Mouse (Mus musculus) left cerebral cortex, adult 2 months (tissue): Measurements from ENCODE around the gene Evi5l. TPM values are rescaled to one million over a fixed set of nuclear protein-coding genes. Genes with fewer than 3 reads are reported as not detected.

Source experiments
- DNase-seq, 2 experiments: peaks; one replicate each; pipeline ENCODE4 v3.0.0; 2021 to 2022; ENCODE audit warnings: low spot score in 2 of 2, mixed read lengths in 1 of 2; ENCODE audit errors: extremely low spot score in 1 of 2
- H3K27ac ChIP-seq: fragments of 200-600 bp; 2 replicates; pipeline ENCODE4 v1.8.1; 2022
- H3K4me3 ChIP-seq: fragments of 200-600 bp; 2 replicates; pipeline ENCODE4 v1.8.1; 2022
- CTCF ChIP-seq: fragments of 200-600 bp; IDR thresholded peaks from 2 replicates; pipeline ENCODE4 v1.8.1; 2022; ENCODE audit warnings: antibody characterized with exemption, mild to moderate bottlenecking, moderate library complexity
- intact Hi-C: fragments of 180-260 bp; cut with DNase I; formaldehyde crosslinking; loops from one replicate; pipeline ENCODE4 v1.15.1; 2025
- total RNA-seq, 2 experiments: library from RNA; stranded (reverse); gene quantifications; 2 replicates each; pipeline ENCODE4 v1.2.3; 2021

Gene Evi5l
- total RNA-seq, 2 experiments from 2014 or later = 107 to 110 TPM

GRCm38 (mm10) chr8:4226323-4226722 lies 60.0 kb downstream of the Evi5l start:
- H3K4me3 ChIP-seq = no peak overlapping the region
- intact Hi-C loops = no loop called here
- no peak overlapping the region for H3K27ac ChIP-seq
- no peak for TF ChIP-seq CTCF
- DNase-seq = no peak

GRCm38 (mm10) chr8:4226739-4227347 lies 60.5 kb downstream of the Evi5l start, which contains the start of gene Lrrc8e:
TSS of gene Lrrc8e (plus strand) at chr8:4226827.
- H3K27ac ChIP-seq = no peak within 1 kb of the TSS
- H3K4me3 ChIP-seq = no peak within 1 kb of the TSS
- intact Hi-C loops = no loop called here
- TF ChIP-seq CTCF = no peak
- no peak for DNase-seq

GRCm38 (mm10) chr8:4227919-4228318 lies 61.6 kb downstream of the Evi5l start:
- no peak for DNase-seq
- intact Hi-C loops = no loop called here
- Histone ChIP-seq H3K4me3 (no peak overlapping the region), H3K27ac (no peak overlapping the region)
- TF ChIP-seq CTCF = no peak

GRCm38 (mm10) chr8:4229784-4230183 lies 63.4 kb downstream of the Evi5l start:
- Histone ChIP-seq H3K27ac (no peak overlapping the region), H3K4me3 (no peak overlapping the region)
- no peak for TF ChIP-seq CTCF
- no peak for DNase-seq
- intact Hi-C loops = no loop called here

- intact Hi-C loops = no loop called here
- no peak for DNase-seq
Measured at GRCm38 (mm10) chr8:4230612-4231351, 64.4 kb downstream of the Evi5l start.

GRCm38 (mm10) chr8:4237814-4238433 lies 71.6 kb downstream of the Evi5l start:
- H3K4me3 ChIP-seq = peak overlapping the region; percentile 96
- TF ChIP-seq CTCF = no peak
- intact Hi-C loops = loop anchor here (2.0 kb wide), 1 partner anchor 15 kb away; the partner anchor contains the start of gene Snapc2
- H3K27ac ChIP-seq = peak overlapping the region; percentile 94
- no peak for DNase-seq

More at GRCm38 (mm10) chr8:4230612-4231351, 64.4 kb downstream of the Evi5l start:
- Histone ChIP-seq H3K27ac (no peak overlapping the region), H3K4me3 (no peak overlapping the region)
- TF ChIP-seq CTCF = no peak

- Histone ChIP-seq H3K27ac (peak within 1 kb of the TSS; percentile 94), H3K4me3 (peak within 1 kb of the TSS; percentile 96)
- peak; percentile 69 for TF ChIP-seq CTCF
- intact Hi-C loops = loop anchor here (2.0 kb wide), 1 partner anchor 14 kb away; the partner anchor contains the start of gene Snapc2
- peak; percentile 100 for DNase-seq
Measured at GRCm38 (mm10) chr8:4238434-4239192, 72.2 kb downstream of the Evi5l start, which contains the start of the genes Map2k7 and Gm49320. TSS of gene Map2k7 (plus strand) at chr8:4238740. TSS of gene Gm49320 (plus strand) at chr8:4238865.

GRCm38 (mm10) chr8:4239193-4239890 lies 73.0 kb downstream of the Evi5l start:
- intact Hi-C loops = loop anchor here (2.0 kb wide), 1 partner anchor 13 kb away; the partner anchor contains the start of gene Snapc2
- H3K27ac ChIP-seq = peak overlapping the region; percentile 94
- H3K4me3 ChIP-seq = peak overlapping the region; percentile 96
- no peak for TF ChIP-seq CTCF
- DNase-seq = no peak

- no peak overlapping the region for H3K27ac ChIP-seq
- DNase-seq = no peak
- intact Hi-C loops = no loop called here
- TF ChIP-seq CTCF = no peak
- H3K4me3 ChIP-seq = no peak overlapping the region
Measured at GRCm38 (mm10) chr8:4245061-4245460, 78.7 kb downstream of the Evi5l start.

GRCm38 (mm10) chr8:4245737-4246136 lies 79.4 kb downstream of the Evi5l start:
- DNase-seq = no peak
- no peak for TF ChIP-seq CTCF
- Histone ChIP-seq H3K4me3 (no peak overlapping the region), H3K27ac (no peak overlapping the region)
- intact Hi-C loops = no loop called here

GRCm38 (mm10) chr8:4247241-4247640 lies 80.9 kb downstream of the Evi5l start:
- TF ChIP-seq CTCF = no peak
- intact Hi-C loops = no loop called here
- no peak for DNase-seq
- H3K27ac ChIP-seq = no peak overlapping the region
- no peak overlapping the region for H3K4me3 ChIP-seq
